Mouse (Mus musculus) testis, adult 2 months (tissue): ENCODE results near the gene Ispd. TPM values are rescaled to one million over a fixed set of nuclear protein-coding genes. Genes with fewer than 3 reads are reported as not detected.

ENCODE experiments used
- H3K27ac ChIP-seq: fragments of 200-500 bp; 2 replicates; pipeline ENCODE4 v1.5.1; 2012; ENCODE audit warnings: low read depth, low read length; ENCODE audit not compliant: control insufficient read depth, insufficient read depth
- H3K27me3 ChIP-seq: fragments of 200-500 bp; 2 replicates; pipeline ENCODE4 v1.6.1; 2012; ENCODE audit warnings: mild to moderate bottlenecking, low read length, moderate library complexity; ENCODE audit not compliant: control insufficient read depth, insufficient read depth
- H3K36me3 ChIP-seq: fragments of 200-500 bp; 2 replicates; pipeline ENCODE4 v1.6.1; 2012; ENCODE audit warnings: mild to moderate bottlenecking, low read length; ENCODE audit not compliant: control insufficient read depth, insufficient read depth
- H3K4me1 ChIP-seq: fragments of 200-500 bp; 2 replicates; pipeline ENCODE4 v1.6.1; 2012; ENCODE audit warnings: low read length; ENCODE audit not compliant: control insufficient read depth, insufficient read depth
- H3K4me3 ChIP-seq: fragments of 200-500 bp; 2 replicates; pipeline ENCODE4 v1.5.1; 2012; ENCODE audit warnings: low read depth, mild to moderate bottlenecking, low read length, moderate library complexity, mixed read lengths; ENCODE audit not compliant: control insufficient read depth
- CTCF ChIP-seq: fragments of 200-500 bp; IDR thresholded peaks from 2 replicates; pipeline ENCODE4 v1.5.1; 2012; ENCODE audit warnings: low read depth, mild to moderate bottlenecking, inconsistent platforms, low read length, moderate library complexity; ENCODE audit not compliant: control insufficient read depth, insufficient read depth, insufficient replicate concordance
- POLR2A ChIP-seq: fragments of 200-500 bp; IDR thresholded peaks from 2 replicates; pipeline ENCODE4 v1.6.1; 2012; ENCODE audit warnings: low read depth, mild to moderate bottlenecking, inconsistent platforms, low read length, moderate library complexity; ENCODE audit not compliant: control insufficient read depth
- polyA plus RNA-seq: library from polyadenylated mRNA; depleted of rRNA; stranded (reverse); fragments of >200 nt; gene quantifications from 2 replicates; pipeline ENCODE4 v1.2.3, GENCODE M21; 2012

Ispd gene
- polyA plus RNA-seq, 1 experiment, result 1.8 TPM

DNA sequence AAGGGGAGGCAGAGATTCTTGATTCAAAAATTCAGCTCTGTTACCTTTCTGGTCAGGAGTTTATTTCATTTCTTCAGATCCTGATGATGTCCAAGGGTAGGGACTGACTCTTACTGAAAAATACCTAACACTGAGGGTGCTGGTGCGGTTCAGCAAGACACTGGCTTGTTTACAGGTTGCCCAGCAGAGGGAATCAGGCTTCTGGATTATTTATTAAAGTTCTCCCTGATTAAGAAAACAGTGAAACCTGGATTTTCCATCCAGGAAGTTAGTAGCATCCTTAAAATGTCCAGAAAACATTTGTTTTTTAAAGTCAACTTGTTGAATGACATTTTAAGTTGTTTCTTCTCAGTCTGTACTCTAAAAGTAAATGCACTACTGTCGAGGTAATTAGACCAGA is 337.2 kb downstream of the Ispd start:
- no peaks in the 10 kb centered on the region for H3K27me3 ChIP-seq
- H3K36me3 ChIP-seq, result no peaks in the 10 kb centered on the region
- no peak for TF ChIP-seq POLR2A
- no peak for TF ChIP-seq CTCF
- no peaks in the 10 kb centered on the region for H3K4me1 ChIP-seq
- H3K27ac ChIP-seq, result no peak overlapping the region
- no peak overlapping the region for H3K4me3 ChIP-seq

DNA sequence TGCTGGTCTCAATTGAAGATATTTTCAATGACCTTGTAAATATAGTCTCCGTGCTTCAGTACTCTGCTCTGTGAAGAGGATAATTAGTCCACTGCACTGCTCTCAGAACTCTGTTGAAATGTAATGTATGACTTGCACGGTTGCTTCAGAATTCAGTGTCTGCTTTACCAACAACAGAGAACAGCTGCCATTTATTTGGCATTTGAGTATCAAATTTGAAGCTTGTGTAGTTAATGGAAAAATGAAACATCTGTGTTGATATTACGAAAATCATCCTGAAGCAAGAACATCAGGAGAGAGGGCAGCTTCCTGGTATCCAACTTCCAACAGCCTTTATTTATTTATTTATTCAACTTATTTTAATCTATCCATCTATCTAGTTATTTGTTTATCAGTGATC is 337.8 kb downstream of the Ispd start:
- Histone ChIP-seq H3K27ac (no peak overlapping the region), H3K4me3 (no peak overlapping the region), H3K27me3 (no peaks in the 10 kb centered on the region), H3K36me3 (no peaks in the 10 kb centered on the region), H3K4me1 (no peaks in the 10 kb centered on the region)
- TF ChIP-seq POLR2A (no peak), CTCF (no peak)

DNA sequence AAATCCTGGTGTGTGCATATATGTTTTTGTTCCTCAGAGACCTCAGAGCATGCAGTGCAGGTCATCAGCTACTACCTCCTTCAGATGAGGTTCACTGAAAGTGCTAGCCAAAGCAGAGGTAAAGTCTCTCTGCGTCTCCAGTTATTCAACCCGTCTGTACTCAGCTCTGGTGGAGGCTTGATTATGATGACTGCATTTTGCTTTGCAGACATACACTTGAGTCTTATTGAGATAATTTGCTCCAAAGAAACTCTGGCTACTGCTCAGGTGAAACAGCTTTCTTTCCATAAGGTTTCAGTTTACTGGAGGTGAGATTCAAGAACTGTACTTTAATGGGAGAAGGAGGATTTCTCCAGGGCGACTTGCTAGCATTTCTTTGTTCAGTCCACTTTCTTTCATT is 339.5 kb downstream of the Ispd start:
- H3K36me3 ChIP-seq, result no peaks in the 10 kb centered on the region
- no peaks in the 10 kb centered on the region for H3K4me1 ChIP-seq
- TF ChIP-seq POLR2A, result no peak
- TF ChIP-seq CTCF, result no peak
- no peak overlapping the region for H3K27ac ChIP-seq
- H3K27me3 ChIP-seq, result no peaks in the 10 kb centered on the region
- no peak overlapping the region for H3K4me3 ChIP-seq

- no peaks in the 10 kb centered on the region for H3K36me3 ChIP-seq
- no peak overlapping the region for H3K27ac ChIP-seq
Measured at GRCm38 (mm10) chr12:36721223-36721622, 340.0 kb downstream of the Ispd start.

GRCm38 (mm10) chr12:36722754-36723153 is 341.5 kb downstream of the Ispd start:
- no peaks in the 10 kb centered on the region for H3K36me3 ChIP-seq
- no peak overlapping the region for H3K4me3 ChIP-seq
- H3K27ac ChIP-seq, result no peak overlapping the region
- no peaks in the 10 kb centered on the region for H3K4me1 ChIP-seq
- no peaks in the 10 kb centered on the region for H3K27me3 ChIP-seq
- TF ChIP-seq CTCF (no peak), POLR2A (no peak)

More at GRCm38 (mm10) chr12:36721223-36721622, 340.0 kb downstream of the Ispd start:
- Histone ChIP-seq H3K27me3 (no peaks in the 10 kb centered on the region), H3K4me1 (no peaks in the 10 kb centered on the region), H3K4me3 (no peak overlapping the region)
- TF ChIP-seq CTCF (no peak), POLR2A (no peak)

GRCm38 (mm10) chr12:36723302-36723701 is 342.1 kb downstream of the Ispd start:
- Histone ChIP-seq H3K4me1 (no peaks in the 10 kb centered on the region), H3K27ac (no peak overlapping the region), H3K36me3 (no peaks in the 10 kb centered on the region), H3K27me3 (no peaks in the 10 kb centered on the region), H3K4me3 (no peak overlapping the region)
- TF ChIP-seq CTCF, result no peak
- TF ChIP-seq POLR2A, result no peak

GRCm38 (mm10) chr12:36724297-36724696 is 343.0 kb downstream of the Ispd start:
- H3K27me3 ChIP-seq, result no peaks in the 10 kb centered on the region
- H3K27ac ChIP-seq, result no peak overlapping the region
- no peak for TF ChIP-seq CTCF

GRCm38 (mm10) chr12:36725250-36725649 is 344.0 kb downstream of the Ispd start:
- TF ChIP-seq CTCF (no peak), POLR2A (no peak)
- Histone ChIP-seq H3K27ac (no peak overlapping the region), H3K27me3 (no peaks in the 10 kb centered on the region), H3K36me3 (no peaks in the 10 kb centered on the region), H3K4me3 (no peak overlapping the region), H3K4me1 (no peaks in the 10 kb centered on the region)

More at GRCm38 (mm10) chr12:36724297-36724696, 343.0 kb downstream of the Ispd start:
- H3K36me3 ChIP-seq, result no peaks in the 10 kb centered on the region
- H3K4me3 ChIP-seq, result no peak overlapping the region
- no peaks in the 10 kb centered on the region for H3K4me1 ChIP-seq
